Mouse (Mus musculus) kidney, embryonic 15.5 days (tissue): ENCODE measurements at regions not wholly inside any gene's neighbourhood (a gene's known extent, or its start where the extent isn't known, plus 50 kb on each side); places are given as distances from the start of the nearest gene placed in this dataset.

Experiments
- ATAC-seq: fragments of 200-750 bp; cut with Nextera tagmentation; replicated peaks from 2 replicates; pipeline ENCODE4 v1.8.0; 2017; ENCODE audit warnings: moderate TSS enrichment; ENCODE audit not compliant: low FRiP score
- H3K27ac ChIP-seq: fragments of 300-500 bp; sonication (generic); 2 replicates; pipeline ENCODE4 v1.5.1; 2015; ENCODE audit warnings: mild to moderate bottlenecking, inconsistent platforms
- H3K27me3 ChIP-seq: fragments of 300-500 bp; sonication (generic); 2 replicates; pipeline ENCODE4 v1.6.1; 2015; ENCODE audit warnings: inconsistent platforms
- H3K36me3 ChIP-seq: fragments of 300-500 bp; sonication (generic); 2 replicates; pipeline ENCODE4 v1.6.1; 2015; ENCODE audit warnings: inconsistent platforms
- H3K4me1 ChIP-seq: fragments of 300-500 bp; sonication (generic); 2 replicates; pipeline ENCODE4 v1.6.1; 2015; ENCODE audit warnings: inconsistent platforms
- H3K4me2 ChIP-seq: fragments of 300-500 bp; sonication (generic); 2 replicates; pipeline ENCODE4 v1.6.1; 2015; ENCODE audit warnings: moderate library complexity, mild to moderate bottlenecking, inconsistent platforms
- H3K4me3 ChIP-seq: fragments of 300-500 bp; sonication (generic); replicated peaks from 2 replicates; pipeline ENCODE4 v1.5.1; 2015; ENCODE audit warnings: mild to moderate bottlenecking, inconsistent platforms
- H3K9ac ChIP-seq: fragments of 300-500 bp; sonication (generic); 2 replicates; pipeline ENCODE4 v1.6.1; 2015; ENCODE audit warnings: mild to moderate bottlenecking, inconsistent platforms
- H3K9me3 ChIP-seq: fragments of 300-500 bp; sonication (generic); replicated peaks from 2 replicates; pipeline ENCODE4 v1.6.1; 2016; ENCODE audit warnings: inconsistent platforms
- WGBS: fragments of 180-500 bp; shearing (Covaris S2); methylation state at CpG from one replicate; pipeline ENCODE4 v1.1.7; 2015; ENCODE audit warnings: mixed read lengths; 5-methylcytosine and 5-hydroxymethylcytosine counted together

DNA sequence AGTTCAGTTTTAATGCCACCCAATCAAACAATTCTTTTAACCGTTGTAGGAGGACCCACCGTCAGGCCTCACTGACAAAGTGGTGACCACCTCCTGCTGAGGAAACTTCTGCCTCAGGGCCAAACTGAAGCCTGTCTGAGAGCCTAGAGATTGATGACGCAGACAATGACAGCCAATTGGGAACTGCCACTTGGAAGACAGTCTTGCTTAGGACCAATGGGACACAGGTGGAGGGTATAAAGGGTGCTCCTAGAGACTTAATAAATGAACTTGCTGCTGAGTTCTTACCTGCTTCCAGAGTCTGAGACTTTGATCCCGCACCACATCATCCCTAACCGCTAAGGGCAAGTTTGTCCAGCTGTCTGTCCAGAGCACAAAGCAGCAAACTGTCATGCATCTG, 80.0 kb downstream of the Tbx4 start:
- H3K9me3 ChIP-seq = no peaks in the 10 kb centered on the region
- H3K4me3 ChIP-seq = no peak overlapping the region
- H3K27ac ChIP-seq = no peak overlapping the region
- no peaks in the 10 kb centered on the region for H3K36me3 ChIP-seq
- no peak overlapping the region for H3K9ac ChIP-seq
- H3K27me3 ChIP-seq = peaks cover 12% of the 10 kb centered on the region
- ATAC-seq = no peak
- peaks cover 9% of the 10 kb centered on the region for H3K4me1 ChIP-seq
- no peak overlapping the region for H3K4me2 ChIP-seq
- 82% methylated on average over 5 of the region's 5 CpGs for WGBS

DNA sequence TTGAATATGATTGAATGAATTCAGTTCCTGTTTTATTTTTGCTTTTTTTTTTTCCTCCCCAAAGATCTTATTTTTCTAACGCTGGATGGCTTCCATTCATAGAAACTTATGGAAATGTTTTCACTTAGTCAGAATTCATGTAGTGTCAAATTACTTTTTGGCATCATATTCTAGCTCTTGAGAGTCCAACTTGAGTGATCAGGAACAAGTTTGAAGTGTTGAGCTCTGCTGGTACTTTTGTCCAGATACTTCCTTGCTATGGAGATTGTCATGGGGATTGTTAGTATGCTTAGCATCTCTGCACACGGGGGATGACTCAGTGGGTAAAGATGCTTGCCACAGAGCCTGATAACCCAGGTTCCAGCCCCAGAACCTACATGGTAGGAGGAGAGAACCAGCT, 84.1 kb downstream of the Tbx4 start:
- 0 out of 2 replicates have a peak, but pooled peaks cover 2% of the 10 kb centered on the region for H3K27me3 ChIP-seq
- H3K27ac ChIP-seq = no peak overlapping the region
- no peaks in the 10 kb centered on the region for H3K36me3 ChIP-seq
- no peak overlapping the region for H3K4me2 ChIP-seq
- H3K4me3 ChIP-seq = no peak overlapping the region
- ATAC-seq = no peak
- WGBS = 71% methylated on average over 2 of the region's 2 CpGs
- no peaks in the 10 kb centered on the region for H3K9me3 ChIP-seq
- H3K9ac ChIP-seq = no peak overlapping the region
- no peaks in the 10 kb centered on the region for H3K4me1 ChIP-seq

DNA sequence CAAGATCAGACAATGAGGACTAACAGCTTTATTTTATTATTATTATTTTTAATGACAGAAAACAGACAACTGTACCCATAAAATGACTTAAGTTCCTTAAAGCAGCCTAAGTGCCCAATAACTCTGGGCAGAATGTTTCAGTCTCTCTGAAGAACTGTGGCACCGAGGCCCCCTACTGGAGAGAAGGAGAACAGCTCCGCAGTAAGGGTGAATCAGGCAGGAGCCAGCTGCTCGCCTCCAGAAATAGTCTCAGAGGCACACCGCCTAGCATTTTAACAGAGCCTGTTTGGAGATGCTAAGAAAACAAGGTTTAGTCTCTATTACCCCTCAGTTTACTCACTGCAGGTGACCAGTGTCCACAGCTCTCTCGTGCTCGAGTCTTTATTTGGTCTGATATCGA, 86.2 kb downstream of the Tbx4 start:
- Histone ChIP-seq H3K27ac (no peak overlapping the region), H3K4me3 (no peak overlapping the region), H3K27me3 (0 out of 2 replicates have a peak, but pooled peaks cover 2% of the 10 kb centered on the region), H3K4me2 (no peak overlapping the region), H3K9me3 (no peaks in the 10 kb centered on the region), H3K36me3 (no peaks in the 10 kb centered on the region), H3K4me1 (peaks cover 9% of the 10 kb centered on the region), H3K9ac (no peak overlapping the region)
- no peak for ATAC-seq
- 26% methylated on average over 7 of the region's 7 CpGs for WGBS

DNA sequence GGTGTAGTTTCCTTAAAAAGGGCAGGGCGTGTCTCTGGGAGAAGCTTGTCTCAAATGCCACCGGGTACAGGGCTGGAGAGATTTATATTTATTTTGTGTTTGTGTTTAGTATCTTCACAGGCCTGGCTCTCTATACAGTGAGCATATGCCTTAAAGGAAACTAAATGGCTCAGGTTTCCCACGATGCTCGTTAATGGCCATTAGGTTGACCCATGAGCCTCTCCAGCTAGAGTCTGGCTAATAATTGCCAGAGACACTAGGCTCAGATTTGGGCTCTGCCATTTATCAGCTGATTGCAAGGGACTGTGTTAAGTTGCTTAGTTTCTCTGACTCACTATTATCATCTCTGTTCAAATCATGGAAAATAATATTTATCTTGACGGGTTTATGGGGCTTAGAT, 87.5 kb downstream of the Tbx4 start:
- Histone ChIP-seq H3K4me2 (no peak overlapping the region), H3K9me3 (no peaks in the 10 kb centered on the region), H3K4me1 (peaks cover 15% of the 10 kb centered on the region), H3K9ac (no peak overlapping the region), H3K36me3 (no peaks in the 10 kb centered on the region), H3K4me3 (no peak overlapping the region), H3K27me3 (0 out of 2 replicates have a peak, but pooled peaks cover 2% of the 10 kb centered on the region), H3K27ac (0 out of 2 replicates have a peak overlapping the region, but pooled peaks have one; percentile 49)
- 46% methylated on average over 5 of the region's 5 CpGs for WGBS
- ATAC-seq = no peak; the same call in 1 of the 2 replicates

DNA sequence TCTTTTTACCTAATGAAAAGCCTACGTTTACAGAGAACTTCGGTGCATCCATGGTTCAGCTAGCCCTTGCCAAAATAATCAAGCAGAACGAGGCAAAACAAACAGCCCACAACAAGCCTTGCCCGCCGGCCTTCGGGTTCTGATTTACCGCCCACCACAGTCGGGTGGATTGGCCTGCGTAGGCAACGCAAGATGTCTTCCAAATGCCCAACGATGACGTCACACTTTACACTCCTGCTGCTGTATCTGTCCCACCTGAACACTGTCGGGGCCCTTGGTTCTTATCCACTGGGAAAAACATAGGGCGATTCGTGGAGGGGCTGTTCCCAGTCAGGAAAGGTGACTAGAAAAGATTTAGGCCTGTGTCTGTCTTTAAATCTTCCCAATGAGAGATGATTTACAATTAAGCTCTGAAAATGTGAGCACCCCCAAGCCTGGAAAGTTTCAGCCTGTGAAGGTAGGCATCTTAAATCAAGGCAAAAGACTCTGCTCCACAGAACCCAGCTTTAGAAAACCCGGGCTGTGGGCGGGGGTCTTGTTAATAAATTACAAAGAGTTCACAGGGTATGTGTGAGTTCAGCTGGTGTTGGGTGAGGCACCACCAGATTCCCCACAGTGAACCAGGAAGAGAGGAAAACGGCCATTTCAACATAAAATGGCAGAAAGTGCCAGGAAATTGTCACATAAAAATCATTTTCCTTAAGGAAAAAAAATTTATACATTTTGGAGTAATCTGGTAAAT, 90.6 kb downstream of the Tbx4 start:
- Histone ChIP-seq H3K27ac (peak overlapping the region; percentile 34; the same call in 1 of the 2 replicates), H3K27me3 (no peaks in the 10 kb centered on the region), H3K9ac (no peak overlapping the region), H3K36me3 (no peaks in the 10 kb centered on the region), H3K4me1 (peaks cover 20% of the 10 kb centered on the region), H3K4me2 (peak overlapping the region; percentile 15; the same call in 1 of the 2 replicates), H3K9me3 (no peaks in the 10 kb centered on the region), H3K4me3 (no peak overlapping the region)
- WGBS = 40% methylated on average over 18 of the region's 18 CpGs
- ATAC-seq = 0 out of 2 replicates have a peak, but pooled peaks have one; percentile 54

DNA sequence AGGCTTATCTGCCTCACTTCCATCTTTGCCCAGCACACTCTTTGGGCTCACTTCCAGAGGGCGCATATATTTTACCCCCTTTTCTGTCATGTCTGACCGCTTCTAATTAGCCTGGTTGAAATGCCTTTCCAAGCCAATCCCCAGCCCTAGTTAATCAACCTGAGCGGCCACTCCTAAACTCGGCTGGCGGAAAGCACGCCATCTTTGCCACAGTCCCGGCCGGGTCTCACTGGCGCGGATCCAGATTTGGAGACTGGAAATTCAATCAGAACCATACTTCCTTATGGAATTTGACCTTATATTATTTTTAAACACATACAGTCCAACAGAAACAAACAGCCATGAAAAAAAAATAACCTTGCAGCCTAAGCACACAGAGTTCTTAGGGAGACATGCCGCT, 94.2 kb downstream of the Tbx4 start:
- no peaks in the 10 kb centered on the region for H3K9me3 ChIP-seq
- no peak overlapping the region for H3K4me3 ChIP-seq
- H3K4me2 ChIP-seq = 0 out of 2 replicates have a peak overlapping the region, but pooled peaks have one; percentile 0
- H3K36me3 ChIP-seq = no peaks in the 10 kb centered on the region
- 52% methylated on average over 11 of the region's 11 CpGs for WGBS
- peak overlapping the region; percentile 63; the same call in 1 of the 2 replicates for H3K27ac ChIP-seq
- no peak for ATAC-seq
- H3K4me1 ChIP-seq = peaks cover 20% of the 10 kb centered on the region
- peaks cover 8% of the 10 kb centered on the region; the same call in 1 of the 2 replicates for H3K27me3 ChIP-seq
- H3K9ac ChIP-seq = no peak overlapping the region

DNA sequence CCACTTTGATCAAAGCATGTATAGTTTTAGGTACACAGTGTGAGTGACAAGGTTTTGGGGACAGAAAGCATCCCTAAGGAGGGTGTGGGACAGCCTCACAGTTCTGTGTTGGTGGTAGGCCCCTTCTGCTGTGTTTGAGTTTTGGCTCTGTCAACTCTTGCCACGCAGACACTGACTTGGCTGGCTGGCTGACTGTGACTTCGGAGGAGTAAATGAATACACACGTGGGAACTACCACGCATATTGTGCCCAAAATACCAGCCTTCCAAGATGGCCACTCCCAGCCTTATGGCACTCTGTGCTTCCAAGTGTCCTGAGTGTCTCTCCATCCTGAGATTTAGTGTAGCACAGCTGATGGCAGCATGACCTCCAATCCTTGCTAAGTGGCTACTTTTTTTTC, 95.3 kb downstream of the Tbx4 start:
- Histone ChIP-seq H3K4me2 (no peak overlapping the region), H3K4me1 (peaks cover 17% of the 10 kb centered on the region), H3K36me3 (no peaks in the 10 kb centered on the region), H3K9me3 (no peaks in the 10 kb centered on the region), H3K27me3 (peaks cover 19% of the 10 kb centered on the region), H3K27ac (no peak overlapping the region), H3K4me3 (no peak overlapping the region), H3K9ac (no peak overlapping the region)
- whole genome bisulfite sequencing = 86% methylated on average over 4 of the region's 4 CpGs
- ATAC-seq = no peak

DNA sequence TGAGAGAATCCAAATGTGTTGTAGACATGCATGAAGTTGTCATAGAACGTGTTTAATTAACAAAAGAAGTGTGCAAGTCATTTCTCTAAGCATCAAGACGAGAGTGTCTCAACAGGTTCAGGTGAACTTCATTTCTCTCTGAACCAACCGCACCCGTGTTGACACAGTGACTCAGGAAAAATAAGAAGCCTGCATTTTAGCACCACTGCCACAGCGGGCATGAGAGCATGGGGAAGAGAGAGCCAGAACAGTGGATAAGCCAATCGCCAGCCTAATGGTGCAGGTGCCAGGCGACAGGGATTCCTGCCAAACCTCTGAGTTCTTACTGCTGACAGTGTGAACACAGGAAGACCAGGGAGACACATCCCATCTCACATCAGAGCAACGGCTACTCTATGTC, 100.1 kb downstream of the Tbx4 start:
- Histone ChIP-seq H3K4me1 (peaks cover 21% of the 10 kb centered on the region), H3K36me3 (no peaks in the 10 kb centered on the region), H3K9ac (no peak overlapping the region), H3K4me3 (no peak overlapping the region), H3K27ac (no peak overlapping the region), H3K4me2 (no peak overlapping the region), H3K9me3 (no peaks in the 10 kb centered on the region), H3K27me3 (peaks cover 47% of the 10 kb centered on the region)
- ATAC-seq = no peak
- 88% methylated on average over 8 of the region's 8 CpGs for WGBS

DNA sequence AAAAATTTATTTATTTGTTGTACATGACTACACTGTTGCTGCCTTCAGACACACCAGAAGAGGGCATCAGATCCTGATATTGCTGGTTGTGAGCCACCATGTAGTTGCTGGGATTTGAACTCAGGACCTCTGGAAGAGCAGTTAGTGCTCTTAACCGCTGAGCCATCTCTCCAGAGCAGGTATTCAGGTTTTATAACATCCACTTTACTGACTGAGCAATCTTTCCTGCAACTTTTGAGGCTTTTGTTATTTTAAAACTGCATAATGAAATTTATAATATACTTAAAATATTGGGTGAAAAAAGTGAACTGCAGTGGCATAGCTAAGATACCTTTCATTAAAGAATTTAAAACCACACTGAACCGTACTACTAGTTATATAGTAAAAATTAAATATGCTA, 101.0 kb downstream of the Tbx4 start:
- Histone ChIP-seq H3K4me3 (no peak overlapping the region), H3K36me3 (no peaks in the 10 kb centered on the region), H3K27me3 (peaks cover 51% of the 10 kb centered on the region), H3K9me3 (no peaks in the 10 kb centered on the region), H3K4me1 (peaks cover 21% of the 10 kb centered on the region), H3K4me2 (no peak overlapping the region), H3K9ac (no peak overlapping the region), H3K27ac (no peak overlapping the region)
- no peak for ATAC-seq
- 96% methylated on average over 2 of the region's 2 CpGs for WGBS

DNA sequence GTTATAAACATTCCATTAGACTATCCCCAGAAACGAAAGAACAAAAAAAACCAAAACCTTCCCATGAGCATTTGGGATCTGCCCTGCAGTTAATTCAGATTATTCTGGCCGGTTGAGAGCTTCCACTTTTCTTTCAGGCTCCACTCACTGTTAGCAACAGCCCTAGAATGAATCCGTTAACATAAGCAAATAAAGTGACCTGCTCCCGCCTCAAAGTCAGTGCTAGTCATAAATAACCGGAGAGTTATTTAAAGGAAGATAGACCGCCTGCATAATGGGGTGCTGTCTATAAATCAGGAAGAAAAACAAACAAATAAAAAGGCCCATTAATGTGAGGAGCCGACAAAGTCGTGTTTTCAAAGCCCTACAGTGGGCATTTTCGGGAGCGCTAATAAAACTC, 103.3 kb downstream of the Tbx4 start:
- Histone ChIP-seq H3K4me2 (peak overlapping the region; percentile 63), H3K27me3 (peaks cover 72% of the 10 kb centered on the region), H3K9ac (no peak overlapping the region), H3K4me1 (peaks cover 21% of the 10 kb centered on the region), H3K27ac (no peak overlapping the region), H3K4me3 (peak overlapping the region; percentile 36), H3K9me3 (no peaks in the 10 kb centered on the region), H3K36me3 (no peaks in the 10 kb centered on the region)
- 2% methylated on average over 10 of the region's 10 CpGs for WGBS
- ATAC-seq = peak; percentile 60; the same call in 1 of the 2 replicates

DNA sequence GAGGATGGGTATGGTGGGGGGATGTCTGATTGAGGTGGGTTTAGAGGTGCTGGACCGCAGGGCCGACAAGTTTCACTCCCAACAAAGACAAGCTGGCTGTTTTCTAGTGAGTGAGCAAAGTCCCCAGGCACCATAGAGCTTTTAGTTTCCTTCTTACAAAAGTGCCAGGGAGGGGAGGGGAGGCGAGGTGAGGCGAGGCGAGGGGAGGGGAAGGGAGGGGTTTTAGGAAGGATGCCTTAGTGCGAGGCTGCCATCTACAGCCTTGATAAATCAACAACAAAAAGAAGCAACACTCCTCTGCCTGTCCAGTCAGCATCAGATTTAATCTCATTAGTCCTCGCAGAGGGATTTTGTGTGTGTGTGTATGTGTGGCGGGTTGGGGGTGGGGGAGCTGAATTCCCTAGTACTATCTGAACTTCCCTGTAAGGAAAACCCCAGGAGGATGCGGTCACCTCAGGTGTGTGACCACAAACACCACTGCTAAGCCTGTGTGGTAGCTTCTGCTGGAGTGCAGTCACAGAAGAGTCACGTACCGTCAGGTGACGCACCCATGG, 103.8 kb downstream of the Tbx4 start:
- Histone ChIP-seq H3K36me3 (no peaks in the 10 kb centered on the region), H3K9me3 (no peaks in the 10 kb centered on the region), H3K4me1 (peaks cover 25% of the 10 kb centered on the region), H3K9ac (no peak overlapping the region), H3K4me2 (peak overlapping the region; percentile 63), H3K27ac (no peak overlapping the region), H3K4me3 (peak overlapping the region; percentile 36), H3K27me3 (peaks cover 73% of the 10 kb centered on the region)
- WGBS = 6% methylated on average over 12 of the region's 12 CpGs
- peak; percentile 29; the same call in 1 of the 2 replicates for ATAC-seq

DNA sequence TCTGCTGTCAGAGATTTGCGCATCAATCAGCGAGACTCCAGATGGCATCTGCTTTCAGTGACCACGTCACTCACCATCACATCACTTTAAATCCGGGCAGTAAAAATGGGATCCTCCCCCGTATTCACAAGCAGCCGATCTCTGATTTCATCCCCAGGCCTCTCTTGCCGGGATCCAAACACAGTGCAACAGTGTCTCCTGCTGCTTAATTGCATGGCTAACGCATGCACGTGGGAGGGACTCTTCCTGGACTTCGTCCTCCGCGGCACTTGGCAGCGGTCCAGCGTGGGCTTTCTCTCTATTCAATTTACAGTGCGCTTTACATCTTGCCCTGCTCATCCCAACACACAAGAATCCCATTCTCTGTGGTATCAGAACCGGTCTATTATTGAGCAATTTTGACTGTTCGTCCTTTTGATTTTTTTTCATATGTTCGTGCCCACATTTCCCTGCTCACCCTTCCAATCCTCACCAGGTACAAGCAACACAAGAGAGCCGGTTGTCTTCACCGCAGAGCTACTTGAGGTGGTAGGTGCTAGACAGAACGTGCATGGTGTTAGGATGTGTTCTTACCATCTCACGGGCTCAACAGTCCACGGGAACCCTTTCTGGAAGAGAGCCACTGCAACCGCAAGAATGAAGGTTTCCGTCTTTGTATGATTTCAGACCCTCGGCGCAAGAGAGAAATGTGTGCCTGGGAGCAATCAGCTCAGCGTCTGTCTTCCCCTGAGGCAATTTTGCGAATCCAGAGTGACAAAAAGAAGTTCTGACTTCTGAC, 109.3 kb downstream of the Tbx4 start:
- H3K27ac ChIP-seq = no peak overlapping the region
- H3K9me3 ChIP-seq = no peaks in the 10 kb centered on the region
- no peaks in the 10 kb centered on the region for H3K36me3 ChIP-seq
- H3K4me2 ChIP-seq = peak overlapping the region; percentile 53
- no peak overlapping the region for H3K9ac ChIP-seq
- H3K4me3 ChIP-seq = peak overlapping the region; percentile 28
- ATAC-seq = peak; percentile 73; the same call in 1 of the 2 replicates
- peaks cover 15% of the 10 kb centered on the region for H3K4me1 ChIP-seq
- WGBS = 32% methylated on average over 29 of the region's 29 CpGs
- H3K27me3 ChIP-seq = peaks cover 61% of the 10 kb centered on the region
